Mouse (Mus musculus): ENCODE measurements around the gene Usp43. TPM values are rescaled to one million over a fixed set of nuclear protein-coding genes. Genes with fewer than 3 reads are reported as not detected.

The Usp43 gene
- polyA plus RNA-seq, 1 experiment from 2014 or later, result 1.3 TPM

DNA sequence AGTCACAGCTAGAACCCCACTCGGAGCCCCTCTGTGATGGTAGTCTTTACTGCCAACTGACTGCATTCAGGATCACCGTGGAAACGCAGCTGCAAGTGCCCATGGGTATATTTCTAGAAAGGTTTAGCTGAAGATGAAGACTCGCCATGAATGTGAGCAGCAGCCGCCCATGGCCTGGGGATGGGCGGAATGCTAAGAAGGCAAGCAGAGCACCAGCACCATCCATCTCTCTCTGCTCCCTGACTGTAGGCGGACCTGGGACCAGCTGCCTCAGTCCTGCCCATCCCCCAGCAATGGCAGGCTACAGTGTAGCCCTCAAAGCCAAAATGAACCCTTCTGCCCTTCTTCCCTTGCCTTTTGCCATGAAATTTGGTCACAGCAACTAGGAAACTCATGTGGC, 26.3 kb downstream of the Usp43 start:
- Histone ChIP-seq H3K36me3 (no peaks in the 10 kb centered on the region), H3K27ac (no peak overlapping the region), H3K9me3 (no peaks in the 10 kb centered on the region), H3K27me3 (no peaks in the 10 kb centered on the region), H3K4me3 (no peak overlapping the region), H3K4me1 (no peaks in the 10 kb centered on the region), H3K4me2 (replicated peaks) (no peak overlapping the region), H3K9ac (no peak overlapping the region)
- ATAC-seq (ENCODE audit: insufficient number of reproducible peaks, insufficient read depth, low FRiP score, low TSS enrichment), result no peak
- 77% methylated on average over 7 of the region's 7 CpGs for WGBS

- Histone ChIP-seq H3K36me3 (no peaks in the 10 kb centered on the region), H3K4me1 (no peaks in the 10 kb centered on the region), H3K27me3 (no peaks in the 10 kb centered on the region), H3K27ac (no peak overlapping the region), H3K9me3 (no peaks in the 10 kb centered on the region; the same call in 1 of the 2 replicates), H3K4me2 (replicated peaks) (no peak overlapping the region), H3K4me3 (no peak overlapping the region), H3K9ac (no peak overlapping the region)
- 86% methylated on average over 5 of the region's 5 CpGs for WGBS
- ATAC-seq (ENCODE audit: insufficient number of reproducible peaks, insufficient read depth, low FRiP score, low TSS enrichment), result no peak
Observed at GRCm38 (mm10) chr11:67888521-67888920, 33.4 kb downstream of the Usp43 start.

- H3K36me3 ChIP-seq, result no peaks in the 10 kb centered on the region
- H3K4me3 ChIP-seq, result no peak overlapping the region
- H3K4me1 ChIP-seq, result no peaks in the 10 kb centered on the region
- H3K4me2 ChIP-seq (replicated peaks), result no peak overlapping the region
- no peaks in the 10 kb centered on the region; the same call in 1 of the 2 replicates for H3K9me3 ChIP-seq
- no peak overlapping the region for H3K27ac ChIP-seq
- 85% methylated on average over 2 of the region's 2 CpGs for WGBS
- H3K27me3 ChIP-seq, result no peaks in the 10 kb centered on the region
- no peak overlapping the region for H3K9ac ChIP-seq
- no peak for ATAC-seq (ENCODE audit: insufficient number of reproducible peaks, insufficient read depth, low FRiP score, low TSS enrichment)
Observed at GRCm38 (mm10) chr11:67885921-67886320, 36.0 kb downstream of the Usp43 start.

DNA sequence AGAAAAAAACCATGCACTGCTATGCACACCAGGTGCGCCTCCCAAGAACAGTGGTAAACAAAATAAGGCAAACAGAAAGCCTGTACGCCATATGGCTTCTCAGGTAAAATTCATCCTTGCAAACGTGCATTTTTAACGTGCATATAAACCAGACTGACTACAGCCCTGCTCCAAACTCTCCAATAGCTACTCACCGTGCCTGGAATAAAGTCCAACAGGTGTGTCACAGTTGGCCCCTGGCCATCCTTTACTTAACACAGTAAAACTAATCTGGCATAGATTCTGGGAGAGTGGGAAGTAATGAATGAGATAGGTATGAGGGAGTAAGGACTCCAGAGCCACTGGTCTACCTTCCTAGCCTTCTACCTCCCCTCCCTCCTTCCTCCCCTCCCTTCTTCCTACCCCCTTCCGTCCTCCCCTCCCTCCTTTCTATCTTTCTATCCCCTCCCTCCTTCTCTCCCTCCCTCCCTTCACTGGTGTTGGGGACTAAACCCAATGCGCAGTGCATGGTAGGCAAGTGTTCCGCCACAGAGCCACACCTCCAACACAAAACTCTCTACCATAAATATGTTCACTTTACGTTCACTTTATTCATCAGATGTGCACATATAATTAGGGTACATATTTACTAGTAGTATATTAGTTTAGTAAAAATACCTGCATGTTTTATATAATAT, 56.3 kb downstream of the Usp43 start:
- Histone ChIP-seq H3K36me3 (no peaks in the 10 kb centered on the region), H3K27me3 (no peaks in the 10 kb centered on the region), H3K9me3 (no peaks in the 10 kb centered on the region), H3K9ac (no peak overlapping the region), H3K4me1 (peaks cover 9% of the 10 kb centered on the region; the same call in 1 of the 2 replicates), H3K27ac (no peak overlapping the region), H3K4me3 (no peak overlapping the region), H3K4me2 (replicated peaks) (no peak overlapping the region)
- no peak for ATAC-seq (ENCODE audit: insufficient number of reproducible peaks, insufficient read depth, low FRiP score, low TSS enrichment)
- 85% methylated on average over 9 of the region's 9 CpGs for WGBS

- Histone ChIP-seq H3K36me3 (no peaks in the 10 kb centered on the region), H3K4me2 (replicated peaks) (no peak overlapping the region), H3K27me3 (no peaks in the 10 kb centered on the region), H3K4me3 (no peak overlapping the region), H3K9me3 (no peaks in the 10 kb centered on the region), H3K27ac (no peak overlapping the region), H3K4me1 (peaks cover 9% of the 10 kb centered on the region; the same call in 1 of the 2 replicates), H3K9ac (no peak overlapping the region)
- no peak for ATAC-seq (ENCODE audit: insufficient number of reproducible peaks, insufficient read depth, low FRiP score, low TSS enrichment)
- 51% methylated on average over 5 of the region's 5 CpGs for WGBS
Observed at GRCm38 (mm10) chr11:67865100-67865499, 56.9 kb downstream of the Usp43 start.

DNA sequence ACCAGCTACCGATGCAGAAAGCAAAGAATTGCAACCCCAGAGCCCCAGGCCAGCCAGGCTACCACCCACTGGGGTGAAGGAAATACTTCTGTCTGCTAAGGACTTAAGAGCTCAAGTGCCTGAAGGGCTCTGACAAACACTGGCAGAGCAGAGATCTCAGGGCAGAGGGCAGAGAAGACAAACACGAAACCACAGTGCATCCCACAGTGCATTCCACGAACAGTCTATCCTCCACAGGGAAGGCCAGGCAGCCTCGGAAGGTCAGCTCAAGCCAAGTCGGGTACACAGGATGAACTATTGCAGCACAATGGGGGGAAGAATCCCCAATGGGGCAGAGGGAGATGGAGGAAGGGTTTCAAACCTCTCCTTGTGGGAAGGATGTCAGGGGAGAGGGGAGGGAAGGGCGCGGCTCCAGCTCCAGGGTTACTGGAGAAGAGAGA, 60.5 kb downstream of the Usp43 start:
- Histone ChIP-seq H3K4me2 (replicated peaks) (no peak overlapping the region), H3K27me3 (no peaks in the 10 kb centered on the region), H3K9me3 (no peaks in the 10 kb centered on the region), H3K36me3 (no peaks in the 10 kb centered on the region), H3K27ac (0 out of 2 replicates have a peak overlapping the region, but pooled peaks have one; percentile 31), H3K4me3 (no peak overlapping the region), H3K4me1 (peaks cover 9% of the 10 kb centered on the region; the same call in 1 of the 2 replicates), H3K9ac (no peak overlapping the region)
- 2% methylated on average over 7 of the region's 7 CpGs for WGBS
- ATAC-seq (ENCODE audit: insufficient number of reproducible peaks, insufficient read depth, low FRiP score, low TSS enrichment), result no peak

GRCm38 (mm10) chr11:67860743-67861398, 61.1 kb downstream of the Usp43 start:
- Histone ChIP-seq H3K4me3 (no peak overlapping the region), H3K27me3 (no peaks in the 10 kb centered on the region), H3K9me3 (no peaks in the 10 kb centered on the region), H3K4me2 (replicated peaks) (no peak overlapping the region), H3K27ac (0 out of 2 replicates have a peak overlapping the region, but pooled peaks have one; percentile 31), H3K4me1 (peaks cover 9% of the 10 kb centered on the region; the same call in 1 of the 2 replicates), H3K9ac (no peak overlapping the region), H3K36me3 (no peaks in the 10 kb centered on the region)
- no peak for ATAC-seq (ENCODE audit: insufficient number of reproducible peaks, insufficient read depth, low FRiP score, low TSS enrichment)
- WGBS, result 41% methylated on average over 7 of the region's 7 CpGs

GRCm38 (mm10) chr11:67858518-67858917, 63.4 kb downstream of the Usp43 start:
- WGBS, result 80% methylated on average over 9 of the region's 9 CpGs

DNA sequence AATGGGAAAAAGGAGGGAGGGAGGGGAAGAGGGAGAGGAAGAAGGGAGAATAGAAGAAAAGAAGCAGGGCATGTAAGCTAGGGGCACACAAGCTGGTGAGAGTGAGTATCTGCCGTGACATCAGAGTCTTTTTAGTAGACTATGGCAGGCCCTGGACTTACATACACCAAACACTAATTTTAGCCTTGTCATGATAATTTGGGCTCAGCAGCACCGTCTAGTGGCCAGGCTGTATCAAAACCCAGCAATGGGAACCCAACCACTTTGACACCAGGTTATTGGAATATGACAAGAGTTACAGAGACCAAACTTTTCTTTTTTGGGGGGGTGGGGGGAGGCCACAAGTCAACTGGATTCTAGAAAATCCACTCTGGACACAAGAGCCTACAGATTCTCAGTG, 66.9 kb downstream of the Usp43 start:
- Histone ChIP-seq H3K4me1 (no peaks in the 10 kb centered on the region), H3K9me3 (no peaks in the 10 kb centered on the region), H3K27me3 (no peaks in the 10 kb centered on the region), H3K27ac (no peak overlapping the region), H3K4me2 (replicated peaks) (no peak overlapping the region), H3K4me3 (no peak overlapping the region), H3K36me3 (no peaks in the 10 kb centered on the region), H3K9ac (no peak overlapping the region)
- ATAC-seq (ENCODE audit: insufficient number of reproducible peaks, insufficient read depth, low FRiP score, low TSS enrichment), result no peak
- 43% methylated on average over 2 of the region's 2 CpGs for WGBS

More at GRCm38 (mm10) chr11:67858518-67858917, 63.4 kb downstream of the Usp43 start:
- H3K9ac ChIP-seq, result no peak overlapping the region
- H3K4me3 ChIP-seq, result no peak overlapping the region
- H3K9me3 ChIP-seq, result no peaks in the 10 kb centered on the region
- H3K27me3 ChIP-seq, result no peaks in the 10 kb centered on the region
- H3K36me3 ChIP-seq, result no peaks in the 10 kb centered on the region
- ATAC-seq (ENCODE audit: insufficient number of reproducible peaks, insufficient read depth, low FRiP score, low TSS enrichment), result no peak
- H3K4me2 ChIP-seq (replicated peaks), result no peak overlapping the region
- H3K4me1 ChIP-seq, result peaks cover 9% of the 10 kb centered on the region; the same call in 1 of the 2 replicates
- no peak overlapping the region for H3K27ac ChIP-seq

- ATAC-seq (ENCODE audit: insufficient number of reproducible peaks, insufficient read depth, low FRiP score, low TSS enrichment), result no peak; the same call in 1 of the 2 replicates
- Histone ChIP-seq H3K4me2 (replicated peaks) (no peak overlapping the region), H3K4me1 (no peaks in the 10 kb centered on the region)
Observed at GRCm38 (mm10) chr11:67853996-67854395, 68.0 kb downstream of the Usp43 start.

GRCm38 (mm10) chr11:67851770-67852169, 70.2 kb downstream of the Usp43 start:
- no peak overlapping the region for H3K9ac ChIP-seq
- H3K9me3 ChIP-seq, result no peaks in the 10 kb centered on the region
- no peak overlapping the region for H3K27ac ChIP-seq
- H3K36me3 ChIP-seq, result no peaks in the 10 kb centered on the region
- no peak overlapping the region for H3K4me3 ChIP-seq
- no peaks in the 10 kb centered on the region for H3K4me1 ChIP-seq
- no peak overlapping the region for H3K4me2 ChIP-seq (replicated peaks)
- no peak for ATAC-seq (ENCODE audit: insufficient number of reproducible peaks, insufficient read depth, low FRiP score, low TSS enrichment)
- no peaks in the 10 kb centered on the region for H3K27me3 ChIP-seq
- WGBS, result 50% methylated on average over 5 of the region's 5 CpGs

More at GRCm38 (mm10) chr11:67853996-67854395, 68.0 kb downstream of the Usp43 start:
- Histone ChIP-seq H3K9ac (no peak overlapping the region), H3K27me3 (no peaks in the 10 kb centered on the region), H3K4me3 (no peak overlapping the region), H3K9me3 (no peaks in the 10 kb centered on the region), H3K36me3 (no peaks in the 10 kb centered on the region), H3K27ac (no peak overlapping the region)
- WGBS, result 41% methylated on average over 6 of the region's 6 CpGs

DNA sequence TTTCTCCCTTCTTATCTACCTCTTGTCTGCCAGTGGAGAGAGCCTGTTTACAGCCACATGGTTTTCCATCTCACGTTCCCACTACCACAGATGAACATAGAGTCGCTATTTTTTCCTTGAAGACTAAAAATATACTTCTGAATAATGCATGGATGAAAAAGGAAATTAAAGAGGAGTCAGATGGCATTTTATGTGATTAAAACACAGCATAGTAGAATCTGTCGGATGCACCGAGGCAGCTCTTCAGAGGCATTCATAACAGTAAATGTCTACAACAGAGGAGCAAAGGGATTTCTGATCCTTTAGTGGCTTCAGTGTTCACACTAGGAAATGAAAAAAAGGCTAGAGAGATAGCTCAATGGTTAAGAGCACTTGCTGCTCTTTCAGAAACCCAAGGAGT, 76.8 kb downstream of the Usp43 start:
- Histone ChIP-seq H3K4me3 (no peak overlapping the region), H3K36me3 (no peaks in the 10 kb centered on the region), H3K9me3 (no peaks in the 10 kb centered on the region), H3K27ac (no peak overlapping the region), H3K4me1 (no peaks in the 10 kb centered on the region), H3K27me3 (no peaks in the 10 kb centered on the region), H3K9ac (no peak overlapping the region), H3K4me2 (replicated peaks) (no peak overlapping the region)
- WGBS, result 88% methylated on average over 4 of the region's 4 CpGs
- ATAC-seq (ENCODE audit: insufficient number of reproducible peaks, insufficient read depth, low FRiP score, low TSS enrichment), result no peak
